Mouse (Mus musculus) bone marrow, adult 2 months (tissue): ENCODE results near the gene Map3k10. TPM values are rescaled to one million over a fixed set of nuclear protein-coding genes. Genes with fewer than 3 reads are reported as not detected.

Experiments used
- H3K27ac ChIP-seq: fragments of 200-500 bp; 2 replicates; pipeline ENCODE4 v1.5.1; 2012; ENCODE audit warnings: low read depth, mild to moderate bottlenecking, control low read depth, inconsistent platforms, low read length; ENCODE audit not compliant: control insufficient read depth, poor library complexity, insufficient read depth
- H3K4me1 ChIP-seq: fragments of 200-500 bp; 2 replicates; pipeline ENCODE4 v1.6.1; 2011; ENCODE audit warnings: low read length; ENCODE audit not compliant: control insufficient read depth, insufficient read depth
- H3K4me3 ChIP-seq: fragments of 200-500 bp; replicated peaks from 2 replicates; pipeline ENCODE3; 2011; ENCODE audit warnings: mild to moderate bottlenecking, low read depth, low read length, control low read depth; ENCODE audit not compliant: control insufficient read depth
- CTCF ChIP-seq: fragments of 200-500 bp; IDR thresholded peaks from 2 replicates; pipeline ENCODE4 v1.5.1; 2011; ENCODE audit warnings: low read length, control low read depth; ENCODE audit not compliant: control insufficient read depth, insufficient read depth
- POLR2A ChIP-seq: fragments of 200-500 bp; IDR thresholded peaks from 2 replicates; pipeline ENCODE4 v1.6.1; 2011; ENCODE audit warnings: low read depth, mild to moderate bottlenecking, control low read depth, low read length, borderline replicate concordance; ENCODE audit not compliant: control insufficient read depth
- WGBS: fragments of 180-500 bp; shearing (Covaris S2); methylation state at CpG from one replicate; pipeline ENCODE4 v1.1.7; 2018; 5-methylcytosine and 5-hydroxymethylcytosine counted together
- polyA plus RNA-seq: library from polyadenylated mRNA; stranded (reverse); fragments of >200 nt; gene quantifications from 2 replicates; pipeline ENCODE4 v1.2.4, GENCODE M21; 2011; ENCODE audit warnings: low replicate concordance; ENCODE audit not compliant: missing spikeins, insufficient read depth, insufficient read length

Gene Map3k10
- polyA plus RNA-seq, 1 experiment: 6.5 TPM

- H3K4me1 ChIP-seq: no peaks in the 10 kb centered on the region
- H3K4me3 ChIP-seq: no peak overlapping the region
- TF ChIP-seq CTCF (no peak), POLR2A (no peak)
- no peak overlapping the region for H3K27ac ChIP-seq
- WGBS: 80% methylated on average over 4 of the region's 4 CpGs
These were observed 12.4 kb downstream of the Map3k10 start for GRCm38 (mm10) chr7:27662038-27662437.

- TF ChIP-seq POLR2A: no peak
- no peak for TF ChIP-seq CTCF
- WGBS: 66% methylated on average over 14 of the region's 14 CpGs
- Histone ChIP-seq H3K27ac (no peak overlapping the region), H3K4me1 (no peaks in the 10 kb centered on the region), H3K4me3 (no peak overlapping the region)
These were observed 15.4 kb downstream of the Map3k10 start for GRCm38 (mm10) chr7:27658712-27659663.

GRCm38 (mm10) chr7:27657824-27658395 lies 16.5 kb downstream of the Map3k10 start:
- Histone ChIP-seq H3K4me1 (no peaks in the 10 kb centered on the region), H3K4me3 (no peak overlapping the region), H3K27ac (no peak overlapping the region)
- TF ChIP-seq POLR2A: no peak
- no peak for TF ChIP-seq CTCF
- WGBS: 37% methylated on average over 53 of the region's 53 CpGs

- H3K4me1 ChIP-seq: no peaks in the 10 kb centered on the region; the same call in 1 of the 2 replicates
- no peak overlapping the region for H3K4me3 ChIP-seq
- WGBS: 86% methylated on average over 16 of the region's 16 CpGs
- TF ChIP-seq CTCF (no peak), POLR2A (no peak)
- no peak overlapping the region for H3K27ac ChIP-seq
These were observed 17.8 kb downstream of the Map3k10 start for GRCm38 (mm10) chr7:27656600-27656999.

- 48% methylated on average over 11 of the region's 11 CpGs for WGBS
- no peak for TF ChIP-seq POLR2A
- H3K27ac ChIP-seq: no peak overlapping the region
- H3K4me1 ChIP-seq: no peaks in the 10 kb centered on the region; the same call in 1 of the 2 replicates
- no peak overlapping the region for H3K4me3 ChIP-seq
These were observed 18.9 kb downstream of the Map3k10 start for GRCm38 (mm10) chr7:27655545-27655944.

- no peak overlapping the region for H3K4me3 ChIP-seq
- TF ChIP-seq POLR2A (no peak), CTCF (peak; percentile 46)
- no peaks in the 10 kb centered on the region; the same call in 1 of the 2 replicates for H3K4me1 ChIP-seq
- H3K27ac ChIP-seq: no peak overlapping the region
- 59% methylated on average over 20 of the region's 20 CpGs for WGBS
These were observed 19.7 kb downstream of the Map3k10 start for GRCm38 (mm10) chr7:27654607-27655276.

- Histone ChIP-seq H3K4me3 (no peak within 1 kb of the TSS), H3K27ac (no peak within 1 kb of the TSS), H3K4me1 (no peaks in the 10 kb centered on the region; the same call in 1 of the 2 replicates)
- TF ChIP-seq POLR2A (no peak), CTCF (no peak)
- 3% methylated on average over 60 of the region's 62 CpGs for WGBS
These were observed 20.5 kb downstream of the Map3k10 start, which contains the start of gene Ttc9b for GRCm38 (mm10) chr7:27653681-27654437. Gene Ttc9b (plus strand): TSS chr7:27653915.

GRCm38 (mm10) chr7:27650949-27651348 lies 23.4 kb downstream of the Map3k10 start:
- Histone ChIP-seq H3K27ac (no peak overlapping the region), H3K4me3 (no peak overlapping the region), H3K4me1 (no peaks in the 10 kb centered on the region; the same call in 1 of the 2 replicates)
- WGBS: 3% methylated on average over 10 of the region's 10 CpGs
- TF ChIP-seq POLR2A (no peak), CTCF (peak; percentile 58; the same call in 1 of the 2 replicates)
